Mouse (Mus musculus): Measurements from ENCODE around the gene Prkcb.

- TF ChIP-seq GATA1 (IDR thresholded peaks at IDR 0.05; ENCODE audit: borderline replicate concordance, low read length) (no peak), FLI1 (IDR thresholded peaks at IDR 0.05; ENCODE audit: low read length) (no peak)
Observed at GRCm38 (mm10) chr7:122329588-122329987, 41.0 kb downstream of the Prkcb start.

All from megakaryocyte, embryonic 14.5 days (primary cell).